Mouse (Mus musculus) limb, embryonic 10.5 days (tissue): Measurements from ENCODE around the gene Gm10024. TPM values are rescaled to one million over a fixed set of nuclear protein-coding genes. Genes with fewer than 3 reads are reported as not detected.
"Not testable (repeated sequence)": the region's sequence is repeated elsewhere in the genome, so short reads cannot be mapped to it uniquely, and the experiment has no call there.

ENCODE experiments used
- DNase-seq: peaks from one replicate; pipeline ENCODE4 v3.0.0-alpha.2; 2017; ENCODE audit warnings: low spot score
- H3K27ac ChIP-seq: fragments of 300-500 bp; sonication (generic); 2 replicates; pipeline ENCODE4 v1.5.1; 2016; ENCODE audit warnings: mild to moderate bottlenecking
- H3K27me3 ChIP-seq: fragments of 300-500 bp; sonication (generic); 2 replicates; pipeline ENCODE4 v1.6.1; 2016; ENCODE audit warnings: low read depth, mild to moderate bottlenecking; ENCODE audit not compliant: poor library complexity, severe bottlenecking
- H3K36me3 ChIP-seq: fragments of 300-500 bp; sonication (generic); 2 replicates; pipeline ENCODE4 v1.6.1; 2016; ENCODE audit warnings: mild to moderate bottlenecking, moderate library complexity
- H3K4me1 ChIP-seq: fragments of 300-500 bp; sonication (generic); 2 replicates; pipeline ENCODE4 v1.6.1; 2016
- H3K4me3 ChIP-seq: fragments of 300-500 bp; sonication (generic); 2 replicates; pipeline ENCODE4 v1.5.1; 2016; ENCODE audit warnings: mild to moderate bottlenecking, moderate library complexity
- H3K9me3 ChIP-seq: fragments of 300-500 bp; sonication (generic); replicated peaks from 2 replicates; pipeline ENCODE4 v1.6.1; 2016; ENCODE audit warnings: mild to moderate bottlenecking
- WGBS: fragments of 180-500 bp; shearing (Covaris S2); methylation state at CpG from one replicate; pipeline ENCODE4 v1.1.7; 2016; 5-methylcytosine and 5-hydroxymethylcytosine counted together
- polyA plus RNA-seq: library from polyadenylated mRNA; unstranded; fragments of >200 nt; fragmentation: Nextera tagmentation; extraction: Ambion mirVana; gene quantifications from 2 replicates; pipeline ENCODE4 v1.2.1, GENCODE M21; 2016

The Gm10024 gene
- polyA plus RNA-seq, 1 experiment from 2014 or later, result not detected

DNA sequence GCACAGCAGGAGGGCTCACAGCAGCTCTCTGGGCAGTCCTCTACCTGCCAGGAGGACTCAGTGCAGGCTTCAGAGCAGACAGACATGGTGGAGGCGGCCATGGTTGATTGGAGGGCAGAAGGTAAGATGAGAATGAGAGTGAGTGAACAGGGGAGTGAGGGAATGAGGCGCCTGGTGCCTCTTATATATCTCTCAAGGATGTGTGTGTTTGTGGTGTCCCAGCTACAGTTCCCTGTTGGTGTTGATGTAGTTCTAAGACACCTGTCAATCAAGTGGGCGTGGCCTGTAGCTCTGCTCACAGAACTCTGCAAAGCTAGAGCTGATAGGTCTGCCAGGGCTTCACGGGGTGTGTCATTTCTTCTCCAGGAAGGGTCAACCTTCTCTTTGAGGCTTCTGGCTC is 14.1 kb upstream of the Gm10024 start, which contains the start of gene Gm9508:
Gm9508 (minus strand) TSS at position 101 of the 400 bp plus-strand sequence.
- DNase-seq, result no peak
- H3K4me3 ChIP-seq, result no peak within 1 kb of the TSS
- H3K27me3 ChIP-seq, result no peaks in the 10 kb centered on the region
- no peaks in the 10 kb centered on the region for H3K9me3 ChIP-seq
- peaks cover 41% of the 10 kb centered on the region for H3K4me1 ChIP-seq
- H3K36me3 ChIP-seq, result no peaks in the 10 kb centered on the region
- H3K27ac ChIP-seq, result no peak within 1 kb of the TSS
- WGBS, result 40% methylated on average over 4 of the region's 4 CpGs

DNA sequence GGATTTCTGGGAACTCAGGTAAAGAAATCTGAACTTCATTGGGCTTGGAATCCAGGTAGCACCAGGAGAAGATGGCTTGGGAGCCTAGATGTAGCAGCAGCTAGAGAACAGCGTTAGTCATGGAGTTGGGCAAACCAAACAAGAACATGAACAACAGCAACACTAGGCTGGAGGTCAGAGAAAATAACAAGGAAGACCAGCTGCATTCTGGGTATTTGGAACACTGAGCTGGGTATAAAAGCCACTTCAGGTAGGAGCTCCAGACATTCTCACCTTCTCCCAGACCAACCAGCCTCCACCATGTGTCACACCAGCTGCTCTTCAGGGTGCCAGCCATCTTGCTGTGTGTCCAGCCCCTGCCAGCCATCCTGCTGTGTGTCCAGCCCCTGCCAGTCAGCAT is 4.9 kb upstream of the Gm10024 start, which contains the start of gene Gm10272:
Gm10272 (plus strand) TSS at position 301 of the 400 bp plus-strand sequence.
- WGBS, result 92% methylated on average over 1 of the region's 1 CpGs
- no peaks in the 10 kb centered on the region for H3K36me3 ChIP-seq
- H3K27ac ChIP-seq, result no peak within 1 kb of the TSS
- no peak for DNase-seq
- 0 out of 2 replicates have a peak, but pooled peaks cover 7% of the 10 kb centered on the region for H3K9me3 ChIP-seq
- H3K4me1 ChIP-seq, result no peaks in the 10 kb centered on the region
- H3K27me3 ChIP-seq, result no peaks in the 10 kb centered on the region
- no peak within 1 kb of the TSS for H3K4me3 ChIP-seq

DNA sequence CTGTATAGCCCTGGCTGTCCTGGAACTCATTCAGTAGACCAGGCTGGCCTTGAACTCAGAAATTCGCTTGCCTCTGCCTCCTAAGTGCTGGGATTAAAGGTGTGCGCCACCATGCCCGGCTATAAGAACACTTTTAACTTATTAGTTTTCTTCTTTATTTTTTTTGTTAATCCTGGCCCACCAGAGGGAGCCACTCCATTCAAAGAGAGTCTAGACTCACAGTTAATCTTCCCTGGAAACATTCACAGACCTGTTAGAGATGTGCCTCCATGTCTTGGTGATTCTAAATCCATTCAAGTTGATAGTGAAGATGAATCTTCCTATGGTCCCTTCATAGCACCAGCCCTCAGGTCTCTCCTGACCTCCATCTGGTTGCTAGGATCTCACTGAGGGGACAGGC is 1.4 kb upstream of the Gm10024 start:
- Histone ChIP-seq H3K27me3 (no peaks in the 10 kb centered on the region), H3K36me3 (no peaks in the 10 kb centered on the region), H3K4me1 (0 out of 2 replicates have a peak, but pooled peaks cover 2% of the 10 kb centered on the region), H3K27ac (no peak overlapping the region), H3K4me3 (no peak overlapping the region), H3K9me3 (0 out of 2 replicates have a peak, but pooled peaks cover 3% of the 10 kb centered on the region)
- DNase-seq, result no peak
- 76% methylated on average over 3 of the region's 3 CpGs for WGBS

DNA sequence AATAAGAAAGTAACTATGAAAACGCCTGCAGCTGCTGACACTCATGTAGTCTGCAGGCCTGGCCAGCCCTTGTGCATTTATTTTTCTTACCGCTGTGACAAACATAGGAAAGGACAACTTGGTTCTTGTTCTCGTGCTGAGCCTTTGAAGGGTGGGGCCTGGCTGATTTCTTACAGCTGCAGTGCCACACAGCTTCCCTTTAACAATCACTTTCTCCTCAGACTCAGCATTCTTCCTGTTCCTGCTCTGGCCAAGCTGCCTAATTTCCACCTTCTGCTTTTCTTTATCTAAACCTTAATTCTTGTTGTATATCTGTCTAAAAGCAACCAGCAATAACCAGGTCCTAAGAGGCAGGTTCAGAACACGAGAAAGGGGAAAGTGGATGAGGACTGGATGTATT is 2.5 kb downstream of the Gm10024 start:
- 73% methylated on average over 4 of the region's 4 CpGs for WGBS
- H3K9me3 ChIP-seq, result no peaks in the 10 kb centered on the region
- no peak overlapping the region for H3K27ac ChIP-seq
- 0 out of 2 replicates have a peak, but pooled peaks cover 2% of the 10 kb centered on the region for H3K4me1 ChIP-seq
- no peaks in the 10 kb centered on the region for H3K36me3 ChIP-seq
- DNase-seq, result no peak
- no peak overlapping the region for H3K4me3 ChIP-seq
- no peaks in the 10 kb centered on the region for H3K27me3 ChIP-seq

DNA sequence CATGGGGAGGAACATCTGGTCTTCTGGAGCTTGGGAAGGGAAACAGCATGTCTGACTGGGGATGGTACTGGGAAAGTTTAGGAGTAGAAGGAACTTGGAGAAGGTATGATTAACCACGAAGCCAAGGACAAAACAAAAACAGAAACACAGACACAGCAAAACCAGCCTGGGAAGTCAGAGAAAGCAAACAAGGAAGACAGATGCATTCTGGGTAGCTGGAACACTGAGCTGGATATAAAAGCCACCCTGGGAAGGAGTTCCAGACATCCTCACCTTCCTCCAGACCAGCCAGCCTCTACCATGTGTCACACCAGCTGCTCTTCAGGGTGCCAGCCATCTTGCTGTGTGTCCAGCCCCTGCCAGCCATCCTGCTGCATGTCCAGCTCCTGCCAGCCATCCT is 4.2 kb downstream of the Gm10024 start, which contains the start of gene Gm10142:
Gm10142 (plus strand) TSS at position 301 of the 400 bp plus-strand sequence.
- Histone ChIP-seq H3K4me3 (no peak within 1 kb of the TSS), H3K9me3 (no peaks in the 10 kb centered on the region), H3K27me3 (no peaks in the 10 kb centered on the region), H3K36me3 (no peaks in the 10 kb centered on the region), H3K4me1 (0 out of 2 replicates have a peak, but pooled peaks cover 2% of the 10 kb centered on the region), H3K27ac (no peak within 1 kb of the TSS)
- DNase-seq, result no peak
- 85% methylated on average over 1 of the region's 1 CpGs for WGBS

DNA sequence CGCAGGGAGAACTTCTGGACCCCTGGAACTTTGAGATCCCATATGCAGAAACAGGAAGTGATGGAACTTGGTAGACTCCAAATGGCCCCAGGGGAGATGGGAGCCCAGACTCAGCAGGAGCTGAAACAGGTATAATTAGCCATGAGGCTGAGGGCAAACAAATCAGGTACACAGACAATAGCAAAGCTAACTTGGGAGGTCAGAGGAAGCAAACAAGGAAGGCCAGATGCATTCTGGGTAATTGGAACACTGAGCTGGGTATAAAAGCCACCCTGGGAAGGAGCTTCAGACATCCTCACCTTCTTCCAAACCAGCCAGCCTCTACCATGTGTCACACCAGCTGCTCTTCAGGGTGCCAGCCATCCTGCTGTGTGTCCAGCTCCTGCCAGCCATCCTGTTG is 9.0 kb downstream of the Gm10024 start, which contains the start of gene Krtap12-1:
Krtap12-1 (plus strand) TSS at position 301 of the 400 bp plus-strand sequence.
- not testable (repeated sequence) for H3K36me3 ChIP-seq, H3K27ac ChIP-seq, H3K9me3 ChIP-seq, H3K4me3 ChIP-seq, DNase-seq, H3K4me1 ChIP-seq, H3K27me3 ChIP-seq
- WGBS, result 83% methylated on average over 1 of the region's 1 CpGs

DNA sequence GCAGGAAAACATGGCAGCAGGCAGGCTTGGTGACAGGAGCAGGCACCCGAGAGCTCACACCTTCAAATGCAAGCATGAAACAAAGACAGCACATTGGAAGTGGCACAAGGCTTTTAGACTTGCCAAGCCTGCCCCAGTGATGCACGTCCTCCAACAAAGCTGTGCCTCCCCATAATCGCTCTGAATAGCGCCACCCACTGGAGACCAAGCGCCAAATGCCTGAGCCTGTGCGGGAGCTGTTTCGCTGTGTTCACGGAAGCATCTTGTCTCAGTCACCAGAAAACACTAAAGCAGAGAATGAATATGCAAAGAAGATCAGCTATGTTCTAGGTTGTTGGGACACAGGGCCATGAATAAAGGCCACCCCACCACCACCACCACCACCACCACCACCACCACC is 13.6 kb downstream of the Gm10024 start:
- WGBS, result 78% methylated on average over 8 of the region's 8 CpGs
- Histone ChIP-seq H3K36me3 (no peaks in the 10 kb centered on the region), H3K4me3 (no peak overlapping the region), H3K27ac (no peak overlapping the region), H3K9me3 (no peaks in the 10 kb centered on the region), H3K4me1 (no peaks in the 10 kb centered on the region), H3K27me3 (no peaks in the 10 kb centered on the region)
- no peak for DNase-seq

DNA sequence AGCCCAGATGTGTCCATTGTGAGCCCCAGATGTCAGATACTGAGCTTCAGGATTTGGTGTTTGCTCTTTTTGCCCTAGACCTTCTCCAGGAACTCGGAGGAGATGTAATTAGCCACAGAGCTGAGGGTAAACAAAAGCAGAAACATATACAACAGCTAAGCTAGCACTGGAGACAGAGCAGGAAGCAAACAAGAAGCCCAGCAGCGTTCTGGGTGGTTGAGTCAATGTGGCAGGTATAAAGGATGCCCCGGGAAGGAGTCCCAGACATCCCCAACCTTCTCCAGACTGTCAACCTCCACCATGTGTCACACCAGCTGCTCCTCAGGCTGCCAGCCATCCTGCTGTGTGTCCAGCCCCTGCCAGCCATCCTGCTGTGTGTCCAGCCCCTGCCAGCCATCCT is 14.9 kb downstream of the Gm10024 start, which contains the start of gene Gm10100:
Gm10100 (plus strand) TSS at position 301 of the 400 bp plus-strand sequence.
- Histone ChIP-seq H3K9me3 (no peaks in the 10 kb centered on the region), H3K27ac (no peak within 1 kb of the TSS), H3K36me3 (no peaks in the 10 kb centered on the region), H3K4me3 (no peak within 1 kb of the TSS), H3K4me1 (no peaks in the 10 kb centered on the region), H3K27me3 (no peaks in the 10 kb centered on the region)
- no peak for DNase-seq
- WGBS, result 36% methylated on average over 3 of the region's 3 CpGs

DNA sequence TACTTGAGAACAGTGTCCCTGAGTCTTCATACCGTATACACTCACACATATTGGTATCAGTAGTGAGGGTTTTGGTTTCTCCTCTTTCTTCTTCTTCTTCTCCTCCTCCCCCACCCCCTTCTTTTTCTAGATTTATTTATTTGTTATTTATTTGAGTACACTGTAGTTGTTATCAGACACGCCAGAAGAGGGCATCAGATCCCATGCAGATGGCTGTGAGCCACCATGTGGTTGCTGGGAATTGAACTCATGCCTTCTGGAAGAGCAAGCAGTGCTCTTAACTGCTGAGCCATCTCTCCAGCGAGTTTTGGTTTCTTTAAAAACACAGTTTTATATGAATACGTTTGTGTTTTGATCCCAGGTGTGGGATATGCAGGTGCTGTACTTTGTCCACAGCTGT is 17.0 kb downstream of the Gm10024 start:
- H3K4me1 ChIP-seq, result no peaks in the 10 kb centered on the region
- DNase-seq, result no peak
- no peak overlapping the region for H3K4me3 ChIP-seq
- H3K9me3 ChIP-seq, result no peaks in the 10 kb centered on the region
- no peaks in the 10 kb centered on the region for H3K36me3 ChIP-seq
- H3K27me3 ChIP-seq, result no peaks in the 10 kb centered on the region
- WGBS, result 59% methylated on average over 4 of the region's 4 CpGs
- H3K27ac ChIP-seq, result no peak overlapping the region

DNA sequence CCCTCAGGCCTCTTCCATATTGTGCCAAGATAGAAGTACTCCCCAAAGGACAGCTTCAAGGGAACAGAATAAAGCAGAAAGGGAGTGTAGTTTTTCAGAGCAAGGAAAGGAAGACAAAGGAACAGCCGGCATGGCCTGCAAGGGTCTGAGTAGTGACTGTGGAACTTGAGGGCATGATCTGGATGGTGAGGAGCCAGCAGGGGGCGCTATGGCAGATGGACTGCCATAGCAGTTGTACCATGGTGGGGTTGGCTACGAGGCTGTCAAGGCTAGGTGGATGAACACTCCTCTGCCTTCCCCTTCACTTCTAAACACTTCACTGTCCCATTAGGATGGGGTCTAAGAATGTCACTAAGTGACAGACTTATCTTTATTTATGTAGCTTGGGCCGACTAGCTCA is 18.0 kb downstream of the Gm10024 start:
- peak; percentile 47 for DNase-seq
- H3K27ac ChIP-seq, result no peak overlapping the region
- no peak overlapping the region for H3K4me3 ChIP-seq
- H3K36me3 ChIP-seq, result no peaks in the 10 kb centered on the region
- WGBS, result 59% methylated on average over 4 of the region's 4 CpGs
- no peaks in the 10 kb centered on the region for H3K9me3 ChIP-seq
- H3K27me3 ChIP-seq, result no peaks in the 10 kb centered on the region
- H3K4me1 ChIP-seq, result no peaks in the 10 kb centered on the region

DNA sequence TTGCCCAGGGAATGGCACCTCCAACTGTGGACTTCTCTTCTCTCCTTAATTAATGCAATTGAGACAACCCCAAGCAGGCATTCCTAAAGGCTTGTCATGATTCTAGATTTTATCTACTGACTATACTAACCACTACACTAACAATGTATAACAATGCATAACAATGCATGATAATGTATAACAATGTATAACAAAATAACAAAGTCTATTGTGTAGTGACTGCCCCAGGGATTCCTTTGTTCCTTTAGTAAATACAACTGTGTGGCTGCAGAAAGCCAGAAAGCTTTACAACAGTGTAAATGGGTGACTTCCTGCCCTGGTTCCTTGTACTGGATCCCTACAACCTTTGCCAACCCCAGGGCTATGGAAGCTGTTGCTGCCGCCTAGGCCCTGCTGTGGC is 24.7 kb downstream of the Gm10024 start:
- no peak for DNase-seq
- 100% methylated on average over 1 of the region's 1 CpGs for WGBS
- H3K4me3 ChIP-seq, result no peak overlapping the region
- no peak overlapping the region for H3K27ac ChIP-seq
- peaks cover 14% of the 10 kb centered on the region for H3K4me1 ChIP-seq
- no peaks in the 10 kb centered on the region for H3K27me3 ChIP-seq
- H3K36me3 ChIP-seq, result no peaks in the 10 kb centered on the region
- H3K9me3 ChIP-seq, result no peaks in the 10 kb centered on the region

DNA sequence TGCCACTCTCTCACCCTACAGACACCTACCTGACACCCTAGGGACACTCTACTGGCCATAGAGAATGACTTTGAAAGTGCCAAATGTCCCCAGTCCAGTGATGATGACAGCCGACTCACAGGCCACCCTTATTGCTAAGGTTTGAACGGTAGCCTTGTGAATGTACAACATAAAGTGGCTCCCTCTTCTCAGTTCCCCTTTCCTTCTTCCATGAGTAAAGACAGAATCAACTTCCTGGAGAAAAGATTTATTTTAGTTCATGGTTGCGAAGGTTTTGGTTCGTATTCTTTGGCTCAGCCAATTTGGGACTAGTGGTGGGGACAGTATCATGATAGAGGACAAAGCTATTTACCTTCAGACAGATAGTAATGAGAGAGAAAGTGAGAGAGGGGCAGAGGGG is 27.7 kb downstream of the Gm10024 start:
- no peak for DNase-seq
- no peak overlapping the region for H3K4me3 ChIP-seq
- H3K27ac ChIP-seq, result no peak overlapping the region
- no peaks in the 10 kb centered on the region for H3K36me3 ChIP-seq
- H3K4me1 ChIP-seq, result peaks cover 38% of the 10 kb centered on the region
- 88% methylated on average over 4 of the region's 4 CpGs for WGBS
- H3K9me3 ChIP-seq, result no peaks in the 10 kb centered on the region
- no peaks in the 10 kb centered on the region for H3K27me3 ChIP-seq

DNA sequence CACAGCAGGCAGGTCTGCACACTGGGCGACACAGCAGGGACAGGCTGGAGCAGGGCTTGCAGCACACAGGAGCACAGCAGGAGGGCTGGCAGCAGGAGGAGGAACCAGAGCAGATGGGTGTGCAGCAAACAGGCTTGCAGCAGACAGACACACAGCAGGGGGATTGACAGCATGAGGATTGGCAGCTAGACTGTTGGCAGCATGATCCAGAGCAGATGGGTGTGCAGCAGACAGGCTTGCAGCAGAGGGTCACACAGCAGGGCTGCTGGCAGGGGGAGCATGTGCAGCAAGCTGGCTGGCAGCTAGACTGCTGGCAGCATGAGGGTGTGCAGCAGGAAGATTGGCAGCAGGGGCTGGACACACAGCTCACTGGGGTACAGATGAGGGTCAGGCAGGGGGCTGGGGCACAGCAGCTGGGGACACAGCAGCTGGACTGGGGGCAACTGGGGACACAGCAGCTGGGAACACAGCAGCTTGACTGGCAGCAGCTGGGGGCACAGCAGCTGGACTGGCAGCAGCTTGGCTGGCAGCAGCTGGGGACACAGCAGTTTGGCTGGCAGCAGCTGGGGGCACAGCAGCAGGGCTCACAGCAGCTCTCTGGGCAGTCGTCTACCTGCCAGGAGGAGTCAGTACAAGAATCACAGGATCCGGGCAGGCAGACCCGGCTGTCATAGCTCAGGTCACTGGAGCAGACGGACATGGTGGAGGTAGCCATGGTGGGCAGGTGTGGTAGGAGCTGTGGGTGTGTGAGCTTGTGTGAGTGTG is 30.8 kb downstream of the Gm10024 start, which contains the start of gene Gm18596:
Gm18596 (minus strand) TSS at position 715 of the 765 bp plus-strand sequence.
- H3K27me3 ChIP-seq, DNase-seq, H3K4me3 ChIP-seq, H3K36me3 ChIP-seq, H3K9me3 ChIP-seq: not testable (repeated sequence)
- H3K4me1 ChIP-seq, result peaks cover 35% of the 10 kb centered on the region
- WGBS, result 49% methylated on average over 5 of the region's 5 CpGs
- peak within 1 kb of the TSS; percentile 59; the same call in 1 of the 2 replicates for H3K27ac ChIP-seq
